Mouse (Mus musculus): ENCODE measurements around the gene Evx2.

The Evx2 gene

GRCm38 (mm10) chr2:74682796-74683195 is 23.4 kb upstream of the Evx2 start:
- in situ Hi-C loops (cut with MboI, MseI), result loop anchor here (25.0 kb wide), 1 partner anchor 905 kb away; no protein-coding TSS in a partner anchor

- in situ Hi-C loops (cut with MboI, MseI), result loop anchor here (25.0 kb wide), 1 partner anchor 905 kb away; no protein-coding TSS in a partner anchor
Measured at GRCm38 (mm10) chr2:74681594-74682531, 22.5 kb upstream of the Evx2 start.

GRCm38 (mm10) chr2:74680561-74681398 is 21.4 kb upstream of the Evx2 start:
- in situ Hi-C loops (cut with MboI, MseI), result loop anchor here (25.0 kb wide), 1 partner anchor 907 kb away; no protein-coding TSS in a partner anchor

- in situ Hi-C loops (cut with MboI, MseI), result loop anchor here (25.0 kb wide), 1 partner anchor 907 kb away; no protein-coding TSS in a partner anchor
Measured at GRCm38 (mm10) chr2:74679980-74680379, 20.6 kb upstream of the Evx2 start.

- in situ Hi-C loops (cut with MboI, MseI), result loop anchor here (25.0 kb wide), 1 partner anchor 908 kb away; no protein-coding TSS in a partner anchor
Measured at GRCm38 (mm10) chr2:74679596-74679971, 20.2 kb upstream of the Evx2 start.

- in situ Hi-C loops (cut with MboI, MseI), result loop anchor here (25.0 kb wide), 1 partner anchor 908 kb away; no protein-coding TSS in a partner anchor
Measured at GRCm38 (mm10) chr2:74678891-74679595, 19.7 kb upstream of the Evx2 start, which contains the start of gene Hoxd11. Gene Hoxd11 (plus strand): TSS chr2:74679557.

GRCm38 (mm10) chr2:74677106-74677505 is 17.7 kb upstream of the Evx2 start:
- in situ Hi-C loops (cut with MboI, MseI), result loop anchor here (25.0 kb wide), 1 partner anchor 910 kb away; no protein-coding TSS in a partner anchor

- in situ Hi-C loops (cut with MboI, MseI), result loop anchor here (25.0 kb wide), 1 partner anchor 911 kb away; no protein-coding TSS in a partner anchor
Measured at GRCm38 (mm10) chr2:74676376-74677052, 17.2 kb upstream of the Evx2 start.

GRCm38 (mm10) chr2:74675666-74676282 is 16.4 kb upstream of the Evx2 start:
- in situ Hi-C loops (cut with MboI, MseI), result loop anchor here (25.0 kb wide), 1 partner anchor 912 kb away; no protein-coding TSS in a partner anchor

- in situ Hi-C loops (cut with MboI, MseI), result loop anchor here (25.0 kb wide), 3 partner anchors 713 to 1088 kb away; partner anchors contain the start of gene Chrna1
Measured at GRCm38 (mm10) chr2:74674881-74675665, 15.7 kb upstream of the Evx2 start, which contains the start of gene Hoxd12. Gene Hoxd12 (plus strand): TSS chr2:74675013.

GRCm38 (mm10) chr2:74673835-74674425 is 14.6 kb upstream of the Evx2 start:
- in situ Hi-C loops (cut with MboI, MseI), result loop anchor here (25.0 kb wide), 2 partner anchors 712 to 1087 kb away; partner anchors contain the start of gene Chrna1

- in situ Hi-C loops (cut with MboI, MseI), result loop anchor here (25.0 kb wide), 2 partner anchors 710 to 1085 kb away; partner anchors contain the start of gene Chrna1
Measured at GRCm38 (mm10) chr2:74672481-74673362, 13.4 kb upstream of the Evx2 start.

GRCm38 (mm10) chr2:74671847-74672246 is 12.5 kb upstream of the Evx2 start:
- in situ Hi-C loops (cut with MboI, MseI), result loop anchor here (25.0 kb wide), 2 partner anchors 710 to 1085 kb away; partner anchors contain the start of gene Chrna1

GRCm38 (mm10) chr2:74670632-74671188 is 11.4 kb upstream of the Evx2 start:
- in situ Hi-C loops (cut with MboI, MseI), result loop anchor here (25.0 kb wide), 2 partner anchors 708 to 1083 kb away; partner anchors contain the start of gene Chrna1

- in situ Hi-C loops (cut with MboI, MseI), result loop anchor here (10.0 to 25.0 kb wide), 3 partner anchors 375 to 1082 kb away; partner anchors contain the start of gene Chrna1
Measured at GRCm38 (mm10) chr2:74669650-74670235, 10.4 kb upstream of the Evx2 start.

- in situ Hi-C loops (cut with MboI, MseI), result loop anchor here (10.0 to 25.0 kb wide), 3 partner anchors 374 to 1082 kb away; partner anchors contain the start of gene Chrna1
Measured at GRCm38 (mm10) chr2:74669230-74669578, 9.8 kb upstream of the Evx2 start.

Data from regulatory T cell (primary cell).